Mouse (Mus musculus) stomach, embryonic 15.5 days (tissue): ENCODE measurements around the gene Fbxo46. TPM values are rescaled to one million over a fixed set of nuclear protein-coding genes. Genes with fewer than 3 reads are reported as not detected.

Experiments
- ATAC-seq: fragments of 200-750 bp; cut with Nextera tagmentation; 2 replicates; pipeline ENCODE4 v1.8.0; 2017; ENCODE audit warnings: low read depth, moderate number of reproducible peaks, moderate TSS enrichment; ENCODE audit not compliant: insufficient read depth, low FRiP score
- H3K27ac ChIP-seq: fragments of 300-500 bp; sonication (generic); 2 replicates; pipeline ENCODE4 v1.5.1; 2015; ENCODE audit warnings: mild to moderate bottlenecking, inconsistent platforms
- H3K27me3 ChIP-seq: fragments of 300-500 bp; sonication (generic); replicated peaks from 2 replicates; pipeline ENCODE4 v1.6.1; 2015; ENCODE audit warnings: inconsistent platforms
- H3K36me3 ChIP-seq: fragments of 300-500 bp; sonication (generic); 2 replicates; pipeline ENCODE4 v1.6.1; 2015; ENCODE audit warnings: inconsistent platforms
- H3K4me1 ChIP-seq: fragments of 300-500 bp; sonication (generic); 2 replicates; pipeline ENCODE4 v1.6.1; 2015; ENCODE audit warnings: inconsistent platforms
- H3K4me2 ChIP-seq: fragments of 300-500 bp; sonication (generic); 2 replicates; pipeline ENCODE4 v1.6.1; 2015; ENCODE audit warnings: mild to moderate bottlenecking, inconsistent platforms
- H3K4me3 ChIP-seq: fragments of 300-500 bp; sonication (generic); replicated peaks from 2 replicates; pipeline ENCODE4 v1.5.1; 2015; ENCODE audit warnings: inconsistent platforms
- H3K9ac ChIP-seq: fragments of 300-500 bp; sonication (generic); 2 replicates; pipeline ENCODE4 v1.6.1; 2015; ENCODE audit warnings: inconsistent platforms
- H3K9me3 ChIP-seq: fragments of 300-500 bp; sonication (generic); 2 replicates; pipeline ENCODE4 v1.6.1; 2016; ENCODE audit warnings: inconsistent platforms
- WGBS: fragments of 180-500 bp; shearing (Covaris S2); methylation state at CpG from one replicate; pipeline ENCODE4 v1.1.7; 2015; 5-methylcytosine and 5-hydroxymethylcytosine counted together
- polyA plus RNA-seq: library from polyadenylated mRNA; unstranded; fragments of >200 nt; fragmentation: Nextera tagmentation; extraction: Ambion mirVana; gene quantifications from 2 replicates; pipeline ENCODE4 v1.2.1, GENCODE M21; 2015

The Fbxo46 gene
- polyA plus RNA-seq, 1 experiment from 2014 or later: 12.8 TPM

DNA sequence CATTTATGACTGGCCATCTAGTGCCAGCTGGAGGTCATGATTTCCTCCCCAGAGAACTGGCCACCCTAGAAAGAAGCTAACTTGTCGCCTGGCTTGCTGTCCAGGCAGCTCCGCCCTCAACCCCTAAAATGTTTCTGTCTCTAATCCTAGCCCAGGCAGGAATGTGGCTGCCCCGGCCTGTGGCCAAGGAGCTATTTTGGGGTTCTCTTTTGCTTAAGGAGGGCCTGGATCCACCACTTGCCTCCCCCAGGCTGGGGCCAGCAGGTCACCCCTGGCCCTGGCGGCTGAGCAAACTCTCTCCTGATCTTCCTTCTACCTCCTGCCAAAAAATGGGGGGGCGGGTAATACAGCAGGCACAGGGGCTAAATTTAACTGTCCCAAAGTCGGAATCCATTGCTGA lies 36.6 kb upstream of the Fbxo46 start:
- Histone ChIP-seq H3K27ac (peak overlapping the region; percentile 42; the same call in 1 of the 2 replicates), H3K4me3 (peak overlapping the region; percentile 42; the same call in 1 of the 2 replicates), H3K9me3 (no peaks in the 10 kb centered on the region), H3K4me2 (peak overlapping the region; percentile 53), H3K27me3 (no peaks in the 10 kb centered on the region), H3K9ac (peak overlapping the region; percentile 5; the same call in 1 of the 2 replicates), H3K36me3 (peaks cover 37% of the 10 kb centered on the region), H3K4me1 (peaks cover 52% of the 10 kb centered on the region)
- ATAC-seq: no peak
- WGBS: 37% methylated on average over 6 of the region's 6 CpGs

DNA sequence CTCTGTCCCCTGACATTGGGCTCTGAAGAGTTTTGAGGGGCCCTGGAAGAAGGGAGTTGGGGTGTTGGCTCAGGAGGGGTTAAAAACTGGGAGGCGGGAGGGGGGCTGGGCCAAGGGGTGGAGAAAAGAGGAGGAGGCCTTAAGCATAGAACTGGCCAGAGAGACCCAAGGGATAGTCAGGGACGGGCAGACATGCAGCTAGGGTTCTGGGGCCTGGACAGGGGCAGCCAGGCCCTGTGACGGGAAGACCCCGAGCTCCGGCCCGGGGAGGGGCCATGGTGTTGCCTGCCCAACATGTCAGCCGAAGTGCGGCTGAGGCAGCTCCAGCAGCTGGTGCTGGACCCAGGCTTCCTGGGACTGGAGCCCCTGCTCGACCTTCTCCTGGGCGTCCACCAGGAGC lies 36.0 kb upstream of the Fbxo46 start, which contains the start of gene Dmpk:
Gene Dmpk (plus strand): TSS at position 149 of the 400 bp plus-strand sequence.
- peaks cover 31% of the 10 kb centered on the region for H3K36me3 ChIP-seq
- peak; percentile 61; the same call in 1 of the 2 replicates for ATAC-seq
- peak within 1 kb of the TSS; percentile 38 for H3K9ac ChIP-seq
- no peaks in the 10 kb centered on the region for H3K9me3 ChIP-seq
- WGBS: 25% methylated on average over 10 of the region's 10 CpGs
- H3K4me1 ChIP-seq: peaks cover 51% of the 10 kb centered on the region
- peak within 1 kb of the TSS; percentile 60 for H3K27ac ChIP-seq
- no peaks in the 10 kb centered on the region for H3K27me3 ChIP-seq
- H3K4me3 ChIP-seq: peak within 1 kb of the TSS; percentile 42
- peak within 1 kb of the TSS; percentile 53 for H3K4me2 ChIP-seq

DNA sequence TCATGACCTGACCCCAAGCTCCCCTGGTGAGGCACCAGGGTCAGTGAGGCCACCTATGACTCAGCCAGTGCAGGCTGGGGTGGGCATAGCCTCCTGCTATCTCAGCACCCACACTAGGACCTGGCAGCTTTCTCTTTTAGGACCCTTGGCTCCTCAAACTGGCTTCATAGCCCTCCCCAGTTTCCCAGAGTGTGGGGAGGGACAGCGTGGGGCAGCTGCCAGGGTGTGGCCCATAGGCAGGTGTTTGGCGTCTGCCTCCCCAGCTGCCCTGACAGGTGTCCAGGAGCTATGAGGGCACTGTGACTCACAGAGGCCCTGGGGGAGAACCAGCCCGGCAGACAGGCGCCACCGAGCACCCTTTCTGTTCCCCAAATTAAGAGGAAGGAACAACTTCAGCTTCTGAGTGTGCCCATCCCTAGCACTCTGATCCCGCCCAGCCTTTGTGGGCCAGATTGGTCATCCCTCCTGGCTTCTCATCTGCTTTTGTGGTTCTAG lies 35.3 kb upstream of the Fbxo46 start:
- 53% methylated on average over 6 of the region's 6 CpGs for WGBS
- peaks cover 51% of the 10 kb centered on the region for H3K4me1 ChIP-seq

DNA sequence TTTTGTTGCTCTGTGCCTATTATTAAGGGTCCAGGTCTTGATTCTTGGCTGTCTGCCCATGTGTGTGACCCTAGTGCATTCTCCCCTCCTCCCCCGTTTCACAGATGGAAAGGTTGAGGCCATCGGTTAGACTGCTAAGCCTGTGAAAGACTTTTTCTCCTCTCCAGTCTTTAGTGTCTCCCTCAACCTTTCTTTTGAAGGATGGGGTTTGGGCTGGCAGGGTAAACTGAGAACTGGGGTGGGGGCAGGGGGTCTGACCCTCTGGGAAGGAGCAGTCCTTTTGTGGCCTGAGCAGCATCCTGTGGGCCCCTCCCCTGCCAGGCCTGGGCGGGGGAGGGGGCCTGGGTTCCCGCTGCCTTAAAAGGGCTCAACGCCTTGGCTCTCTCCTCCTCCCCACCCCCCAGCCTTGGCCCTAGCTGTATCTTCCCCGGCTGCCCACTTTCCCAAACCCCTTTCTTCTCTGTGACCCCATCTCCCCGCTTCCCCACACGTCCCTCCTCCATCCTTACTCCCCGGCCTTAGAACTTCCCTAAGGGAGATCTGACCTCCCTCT lies 34.7 kb upstream of the Fbxo46 start:
- peak overlapping the region; percentile 42 for H3K4me3 ChIP-seq
- 0 out of 2 replicates have a peak overlapping the region, but pooled peaks have one; percentile 9 for H3K9ac ChIP-seq
- 22% methylated on average over 9 of the region's 9 CpGs for WGBS
- H3K4me2 ChIP-seq: peak overlapping the region; percentile 53
- no peaks in the 10 kb centered on the region for H3K9me3 ChIP-seq
- peaks cover 22% of the 10 kb centered on the region for H3K36me3 ChIP-seq
- ATAC-seq: no peak
- H3K4me1 ChIP-seq: peaks cover 51% of the 10 kb centered on the region
- peak overlapping the region; percentile 60 for H3K27ac ChIP-seq
- no peaks in the 10 kb centered on the region for H3K27me3 ChIP-seq

More for the DNA sequence above, 35.3 kb upstream of the Fbxo46 start:
- Histone ChIP-seq H3K27me3 (no peaks in the 10 kb centered on the region), H3K9me3 (no peaks in the 10 kb centered on the region), H3K27ac (peak overlapping the region; percentile 60), H3K4me2 (peak overlapping the region; percentile 53), H3K4me3 (peak overlapping the region; percentile 42), H3K36me3 (peaks cover 26% of the 10 kb centered on the region), H3K9ac (peak overlapping the region; percentile 38; the same call in 1 of the 2 replicates)
- ATAC-seq: no peak

DNA sequence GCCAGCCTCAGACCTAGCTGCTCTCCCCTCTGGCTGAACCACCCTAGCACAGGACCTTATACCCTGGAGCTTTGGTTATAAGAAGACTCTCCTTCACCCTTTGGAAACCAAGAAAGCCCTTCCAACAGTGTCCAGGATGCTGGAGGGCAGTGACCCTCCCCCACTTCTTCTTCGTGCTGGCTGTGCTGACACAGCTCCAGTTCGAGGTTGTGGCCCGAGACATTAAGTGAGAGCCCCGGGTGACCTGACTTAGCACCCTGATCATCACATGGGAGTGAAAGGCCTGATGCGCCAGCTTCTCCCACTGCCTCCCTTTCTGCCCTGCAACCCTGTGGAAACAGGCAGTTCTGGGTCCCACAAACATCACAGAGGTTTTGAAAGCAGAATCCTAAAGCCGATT lies 34.2 kb upstream of the Fbxo46 start:
- Histone ChIP-seq H3K9ac (no peak overlapping the region), H3K4me3 (peak overlapping the region; percentile 42), H3K27ac (peak overlapping the region; percentile 60), H3K4me2 (peak overlapping the region; percentile 53), H3K36me3 (peaks cover 17% of the 10 kb centered on the region), H3K9me3 (no peaks in the 10 kb centered on the region), H3K27me3 (no peaks in the 10 kb centered on the region), H3K4me1 (peaks cover 51% of the 10 kb centered on the region)
- no peak for ATAC-seq
- 11% methylated on average over 6 of the region's 6 CpGs for WGBS

DNA sequence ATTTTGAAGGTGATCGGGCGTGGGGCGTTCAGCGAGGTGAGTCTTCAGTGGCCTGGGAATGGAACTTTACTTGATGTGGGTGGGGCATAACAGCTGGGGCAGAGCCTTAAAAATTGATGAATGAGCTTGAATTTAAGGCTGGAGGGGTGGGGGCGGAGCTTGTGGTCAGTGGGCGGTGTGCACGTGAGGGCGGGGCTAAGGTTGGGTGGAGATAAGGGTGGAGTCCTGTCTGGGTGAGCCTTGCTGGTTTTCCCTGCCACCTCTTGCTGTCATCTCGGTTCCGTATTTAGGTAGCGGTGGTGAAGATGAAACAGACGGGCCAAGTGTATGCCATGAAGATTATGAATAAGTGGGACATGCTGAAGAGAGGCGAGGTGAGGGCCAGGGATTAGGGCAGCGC lies 33.6 kb upstream of the Fbxo46 start:
- peaks cover 12% of the 10 kb centered on the region for H3K36me3 ChIP-seq
- H3K27me3 ChIP-seq: no peaks in the 10 kb centered on the region
- peaks cover 51% of the 10 kb centered on the region for H3K4me1 ChIP-seq
- ATAC-seq: peak; percentile 50; the same call in 1 of the 2 replicates
- peak overlapping the region; percentile 42 for H3K4me3 ChIP-seq
- no peaks in the 10 kb centered on the region for H3K9me3 ChIP-seq
- no peak overlapping the region for H3K9ac ChIP-seq
- H3K4me2 ChIP-seq: peak overlapping the region; percentile 53
- 13% methylated on average over 14 of the region's 14 CpGs for WGBS
- peak overlapping the region; percentile 60 for H3K27ac ChIP-seq

DNA sequence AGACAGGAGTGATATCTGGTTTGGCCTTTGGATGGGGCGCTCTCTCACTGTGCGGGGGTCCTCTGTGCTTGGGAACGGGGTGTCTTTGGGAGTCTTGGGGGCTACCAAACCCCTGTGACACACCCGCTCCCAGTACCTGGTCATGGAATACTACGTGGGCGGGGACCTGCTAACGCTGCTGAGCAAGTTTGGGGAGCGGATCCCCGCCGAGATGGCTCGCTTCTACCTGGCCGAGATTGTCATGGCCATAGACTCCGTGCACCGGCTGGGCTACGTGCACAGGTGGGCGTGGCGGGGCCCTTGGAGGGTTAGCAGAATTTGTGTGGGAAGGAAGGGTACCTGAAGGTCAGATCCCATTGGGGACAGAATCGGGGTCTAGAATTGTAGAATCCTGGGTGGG lies 32.9 kb upstream of the Fbxo46 start:
- Histone ChIP-seq H3K9ac (no peak overlapping the region), H3K4me3 (no peak overlapping the region), H3K9me3 (no peaks in the 10 kb centered on the region), H3K4me1 (peaks cover 47% of the 10 kb centered on the region), H3K36me3 (peaks cover 5% of the 10 kb centered on the region; the same call in 1 of the 2 replicates), H3K27ac (no peak overlapping the region), H3K4me2 (no peak overlapping the region), H3K27me3 (no peaks in the 10 kb centered on the region)
- 68% methylated on average over 18 of the region's 18 CpGs for WGBS
- no peak for ATAC-seq

DNA sequence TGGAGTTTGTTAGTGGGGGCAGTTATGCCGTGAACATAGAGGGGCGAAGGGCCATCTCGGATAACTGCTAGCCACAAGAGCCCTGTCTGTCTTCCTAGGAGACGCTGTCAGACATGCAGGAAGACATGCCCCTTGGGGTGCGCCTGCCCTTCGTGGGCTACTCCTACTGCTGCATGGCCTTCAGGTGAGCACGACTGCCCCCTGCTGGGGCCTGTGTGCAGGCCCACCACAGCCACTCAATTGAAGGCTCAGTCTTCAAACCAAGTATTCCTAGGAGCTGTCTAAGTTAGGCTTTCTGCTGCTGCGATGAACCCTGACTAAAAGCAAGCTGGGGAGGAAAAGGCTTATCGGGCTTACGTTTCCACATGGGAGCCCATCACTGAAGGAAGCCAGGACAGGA lies 30.8 kb upstream of the Fbxo46 start:
- no peaks in the 10 kb centered on the region for H3K27me3 ChIP-seq
- H3K4me3 ChIP-seq: no peak overlapping the region
- peaks cover 2% of the 10 kb centered on the region; the same call in 1 of the 2 replicates for H3K36me3 ChIP-seq
- no peak overlapping the region for H3K4me2 ChIP-seq
- peaks cover 44% of the 10 kb centered on the region for H3K4me1 ChIP-seq
- no peak for ATAC-seq
- WGBS: 41% methylated on average over 10 of the region's 10 CpGs
- H3K27ac ChIP-seq: no peak overlapping the region
- no peaks in the 10 kb centered on the region for H3K9me3 ChIP-seq
- no peak overlapping the region for H3K9ac ChIP-seq

DNA sequence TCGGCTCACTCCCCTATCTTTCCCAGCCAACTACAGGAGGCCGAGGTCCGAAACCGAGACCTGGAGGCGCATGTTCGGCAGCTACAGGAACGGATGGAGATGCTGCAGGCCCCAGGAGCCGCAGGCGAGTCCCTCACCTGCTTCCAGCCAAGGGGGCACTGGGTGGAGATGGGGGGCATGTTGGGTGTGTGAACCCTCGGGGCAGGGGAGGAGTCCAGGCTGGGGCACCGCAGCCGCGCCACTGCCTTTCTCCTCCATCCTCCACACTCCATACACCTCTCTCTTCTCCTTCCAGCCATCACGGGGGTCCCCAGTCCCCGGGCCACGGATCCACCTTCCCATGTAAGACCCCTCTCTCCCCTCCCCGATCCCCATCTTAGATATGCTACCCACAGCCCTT lies 27.7 kb upstream of the Fbxo46 start:
- no peak for ATAC-seq
- 57% methylated on average over 12 of the region's 17 CpGs for WGBS

DNA sequence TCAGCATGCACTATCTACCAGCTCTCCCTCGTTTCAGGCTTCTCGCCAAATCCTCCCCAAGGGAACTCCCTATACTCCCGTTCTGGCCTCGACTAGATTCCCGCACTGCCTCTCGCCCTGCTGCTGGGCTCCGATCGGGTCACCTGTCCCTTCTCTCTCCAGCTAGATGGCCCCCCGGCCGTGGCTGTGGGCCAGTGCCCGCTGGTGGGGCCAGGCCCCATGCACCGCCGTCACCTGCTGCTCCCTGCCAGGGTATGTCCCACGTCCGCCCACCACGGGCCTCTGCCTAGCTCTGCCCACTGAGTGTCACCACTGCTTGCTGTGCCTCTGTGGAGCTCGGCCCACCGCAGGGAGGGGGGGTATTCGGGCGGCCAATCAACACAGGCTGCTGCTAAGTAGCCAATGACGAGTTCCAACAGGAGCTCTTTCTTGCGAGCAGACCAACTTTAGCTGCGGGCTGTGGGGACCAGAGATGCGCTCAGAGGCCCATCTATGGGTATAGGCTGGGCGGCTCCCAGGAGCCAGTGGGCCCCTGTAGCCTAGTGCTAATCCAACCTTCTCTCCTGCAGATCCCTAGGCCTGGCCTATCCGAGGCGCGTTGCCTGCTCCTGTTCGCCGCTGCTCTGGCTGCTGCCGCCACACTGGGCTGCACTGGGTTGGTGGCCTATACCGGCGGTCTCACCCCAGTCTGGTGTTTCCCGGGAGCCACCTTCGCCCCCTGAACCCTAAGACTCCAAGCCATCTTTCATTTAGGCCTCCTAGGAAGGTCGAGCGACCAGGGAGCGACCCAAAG lies 27.1 kb upstream of the Fbxo46 start:
- no peaks in the 10 kb centered on the region for H3K27me3 ChIP-seq
- peak overlapping the region; percentile 85 for H3K4me2 ChIP-seq
- H3K9me3 ChIP-seq: no peaks in the 10 kb centered on the region
- peaks cover 34% of the 10 kb centered on the region for H3K4me1 ChIP-seq
- peak overlapping the region; percentile 98 for H3K27ac ChIP-seq
- peaks cover 2% of the 10 kb centered on the region; the same call in 1 of the 2 replicates for H3K36me3 ChIP-seq
- H3K4me3 ChIP-seq: peak overlapping the region; percentile 73
- 6% methylated on average over 38 of the region's 38 CpGs for WGBS
- ATAC-seq: peak; percentile 18; the same call in 1 of the 2 replicates
- no peak overlapping the region for H3K9ac ChIP-seq

More for the DNA sequence above, 27.7 kb upstream of the Fbxo46 start:
- Histone ChIP-seq H3K9me3 (no peaks in the 10 kb centered on the region), H3K27ac (peak overlapping the region; percentile 98; the same call in 1 of the 2 replicates), H3K9ac (no peak overlapping the region), H3K36me3 (peaks cover 2% of the 10 kb centered on the region; the same call in 1 of the 2 replicates), H3K4me1 (peaks cover 27% of the 10 kb centered on the region), H3K27me3 (no peaks in the 10 kb centered on the region), H3K4me3 (no peak overlapping the region), H3K4me2 (peak overlapping the region; percentile 85; the same call in 1 of the 2 replicates)

DNA sequence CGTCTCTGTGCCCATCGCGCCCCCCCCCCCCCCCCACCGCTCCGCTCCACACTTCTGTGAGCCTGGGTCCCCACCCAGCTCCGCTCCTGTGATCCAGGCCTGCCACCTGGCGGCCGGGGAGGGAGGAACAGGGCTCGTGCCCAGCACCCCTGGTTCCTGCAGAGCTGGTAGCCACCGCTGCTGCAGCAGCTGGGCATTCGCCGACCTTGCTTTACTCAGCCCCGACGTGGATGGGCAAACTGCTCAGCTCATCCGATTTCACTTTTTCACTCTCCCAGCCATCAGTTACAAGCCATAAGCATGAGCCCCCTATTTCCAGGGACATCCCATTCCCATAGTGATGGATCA lies 26.5 kb upstream of the Fbxo46 start:
- peak overlapping the region; percentile 33 for H3K9ac ChIP-seq
- under 1% methylated on average over 10 of the region's 15 CpGs for WGBS

More for the DNA sequence above, 26.5 kb upstream of the Fbxo46 start:
- H3K27ac ChIP-seq: peak overlapping the region; percentile 98
- peaks cover 35% of the 10 kb centered on the region for H3K4me1 ChIP-seq
- H3K4me2 ChIP-seq: peak overlapping the region; percentile 85
- H3K27me3 ChIP-seq: no peaks in the 10 kb centered on the region
- no peaks in the 10 kb centered on the region for H3K36me3 ChIP-seq
- no peaks in the 10 kb centered on the region for H3K9me3 ChIP-seq
- peak overlapping the region; percentile 73 for H3K4me3 ChIP-seq
- ATAC-seq: peak; percentile 30; the same call in 1 of the 2 replicates
